Mouse (Mus musculus): Measurements from ENCODE around the gene Hspbp1.

GRCm38 (mm10) chr7:4659911-4660443, 24.9 kb downstream of the Hspbp1 start:
- TF ChIP-seq CTCF (IDR thresholded peaks at IDR 0.05; ENCODE audit: low read depth, low read length), result no peak
- no peak for TF ChIP-seq EP300 (IDR thresholded peaks at IDR 0.05; ENCODE audit: insufficient read depth, low read depth, low read length)

Measured in ES-Bruce4 (cell line).